Mouse (Mus musculus) retina, postnatal 1 day (tissue): ENCODE data around the gene Kif5c.
A peak's percentile ranks its signal among the peaks of the same experiment; 100 is the strongest.

Experiments used
- DNase-seq: peaks from one replicate; pipeline ENCODE4 v3.0.0-alpha.2; 2012

Gene Kif5c

DNA sequence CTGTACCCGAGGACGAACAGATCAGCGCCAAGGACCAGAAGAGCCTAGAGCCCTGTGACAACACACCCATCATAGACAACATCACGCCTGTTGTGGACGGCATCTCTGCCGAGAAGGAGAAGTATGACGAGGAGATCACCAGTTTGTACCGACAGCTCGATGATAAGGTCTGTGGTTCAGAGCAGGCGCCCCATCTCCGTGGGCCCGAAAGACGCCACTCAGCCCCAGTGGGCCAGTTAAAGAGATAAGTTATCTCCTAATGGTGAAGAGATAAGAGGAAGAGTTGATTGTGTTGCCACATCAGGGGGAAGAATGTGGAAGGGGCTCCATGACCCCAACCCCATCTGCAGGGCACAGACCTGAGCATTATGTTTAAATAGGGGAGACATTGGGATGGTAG is 103.9 kb downstream of the Kif5c start:
- DNase-seq = no peak

DNA sequence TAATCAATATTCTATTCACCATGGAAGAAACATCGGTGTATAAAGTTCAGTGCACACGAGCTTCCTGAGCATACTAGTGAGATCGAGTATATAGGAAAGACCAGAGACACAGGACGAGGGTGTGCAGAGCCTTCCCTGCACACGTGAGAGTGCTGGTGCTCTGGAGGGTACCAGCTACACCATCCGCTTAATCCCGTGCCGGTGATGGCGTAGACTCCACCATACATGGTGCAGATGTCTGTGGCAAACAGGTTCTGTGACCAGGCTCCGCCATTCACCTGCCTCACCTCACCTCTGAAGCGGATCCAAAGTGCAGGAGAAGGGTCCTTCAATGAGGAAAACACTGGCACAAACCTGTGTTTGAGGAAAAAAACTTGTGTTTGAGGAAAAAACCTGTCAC is 107.6 kb downstream of the Kif5c start:
- DNase-seq = no peak

DNA sequence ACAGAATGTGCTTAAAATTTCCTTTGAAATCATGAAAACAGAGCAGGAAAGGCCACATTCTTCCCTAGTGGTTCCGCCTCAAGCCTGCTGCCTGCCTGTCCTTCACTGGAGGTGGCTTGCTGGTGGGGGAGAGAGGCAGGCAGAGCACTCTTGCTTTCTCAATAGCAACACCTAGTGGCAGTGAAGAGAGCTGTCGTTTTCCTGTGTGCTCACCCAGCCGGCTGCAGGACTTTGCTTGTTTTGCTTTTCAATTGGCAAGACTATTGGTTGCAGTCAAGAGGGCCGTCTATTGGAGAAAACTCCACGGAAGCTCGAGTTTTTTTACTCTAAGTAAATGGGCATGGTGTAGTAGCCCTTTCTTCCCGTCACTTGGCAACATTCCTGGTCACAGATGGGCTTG is 108.1 kb downstream of the Kif5c start:
- DNase-seq = peak; percentile 84

DNA sequence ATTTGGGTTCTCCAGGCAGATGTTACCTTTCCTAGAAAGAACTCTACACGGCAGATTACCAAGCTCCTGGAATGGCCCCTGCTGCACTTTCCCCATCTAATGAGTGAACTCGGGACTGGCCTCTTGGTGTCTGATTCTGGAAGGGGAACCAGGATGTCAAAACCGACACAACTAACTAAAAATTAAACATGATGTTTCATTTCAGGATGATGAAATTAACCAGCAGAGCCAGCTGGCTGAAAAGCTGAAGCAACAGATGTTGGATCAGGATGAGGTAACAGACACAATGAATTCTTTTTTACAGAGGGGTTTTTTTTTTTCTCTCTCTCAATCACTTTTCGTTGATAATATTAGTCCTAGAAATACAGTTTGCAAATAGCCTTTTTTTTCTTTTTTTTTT is 108.6 kb downstream of the Kif5c start:
- no peak for DNase-seq

DNA sequence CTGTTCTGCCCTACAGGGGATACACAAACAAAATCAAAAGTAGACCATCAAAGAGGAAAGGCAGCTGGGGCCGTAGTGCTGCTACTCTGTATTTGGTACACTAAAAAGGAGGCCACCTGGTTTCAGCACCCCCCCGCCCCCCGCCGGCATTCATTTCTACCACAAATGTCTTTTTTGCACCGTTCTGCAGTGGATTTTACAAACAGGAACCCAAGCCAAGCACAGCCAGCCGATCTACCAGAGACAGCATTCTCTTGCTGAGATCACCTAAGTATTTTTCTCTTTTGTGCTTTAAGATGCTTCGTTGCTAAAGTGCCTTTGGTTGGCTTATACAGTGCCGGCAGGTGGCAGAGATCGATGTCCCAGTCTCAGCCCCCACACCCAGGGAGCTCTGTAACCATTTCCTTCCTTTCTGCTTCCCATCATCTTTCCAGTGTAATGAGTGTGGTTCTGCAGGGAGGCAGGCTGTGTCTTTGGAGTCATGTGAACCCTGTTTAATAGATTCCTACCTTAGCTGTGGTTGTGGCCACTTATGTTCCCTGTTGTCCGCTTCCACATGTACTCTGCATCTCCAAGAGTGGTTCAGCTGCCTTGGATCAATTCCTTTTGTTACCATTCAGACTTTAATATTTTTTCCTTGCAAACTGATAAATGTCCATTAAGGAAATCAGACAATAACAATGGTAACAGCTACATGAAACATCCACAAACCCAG is 110.0 kb downstream of the Kif5c start:
- no peak for DNase-seq

DNA sequence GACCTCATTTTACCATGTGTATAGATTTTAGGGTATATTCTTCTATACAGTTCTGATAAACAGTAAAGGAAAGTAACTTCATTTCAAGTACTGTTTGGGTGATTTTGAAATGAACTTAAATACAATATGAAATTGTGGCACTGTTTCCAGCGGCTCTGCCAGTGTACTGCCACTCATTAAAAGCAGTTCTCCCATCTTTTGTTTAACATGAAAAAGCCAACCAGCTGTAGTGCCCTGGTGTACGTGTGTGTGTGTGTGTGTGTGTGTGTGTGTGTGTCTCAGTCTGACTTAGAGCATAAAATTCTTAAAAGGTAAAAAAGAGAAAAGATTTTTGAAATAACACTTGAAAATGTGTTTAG is 110.5 kb downstream of the Kif5c start:
- no peak for DNase-seq

DNA sequence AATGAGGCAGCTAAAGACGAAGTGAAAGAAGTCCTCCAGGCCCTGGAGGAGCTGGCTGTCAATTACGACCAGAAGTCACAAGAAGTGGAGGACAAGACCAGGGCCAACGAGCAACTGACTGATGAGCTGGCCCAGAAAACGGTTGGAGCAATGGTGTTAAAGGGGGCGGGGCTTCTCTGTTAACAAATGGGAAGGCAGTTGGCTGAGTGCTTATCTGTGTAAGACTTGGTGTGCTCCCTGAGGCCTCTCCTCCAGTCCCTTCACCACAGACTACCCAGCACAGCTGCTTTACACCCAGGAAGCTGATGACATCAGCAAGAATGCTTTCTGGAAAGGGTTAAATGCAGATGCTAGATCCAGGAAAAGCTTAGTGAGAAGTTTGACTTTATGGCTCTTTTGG is 111.1 kb downstream of the Kif5c start:
- DNase-seq = no peak

DNA sequence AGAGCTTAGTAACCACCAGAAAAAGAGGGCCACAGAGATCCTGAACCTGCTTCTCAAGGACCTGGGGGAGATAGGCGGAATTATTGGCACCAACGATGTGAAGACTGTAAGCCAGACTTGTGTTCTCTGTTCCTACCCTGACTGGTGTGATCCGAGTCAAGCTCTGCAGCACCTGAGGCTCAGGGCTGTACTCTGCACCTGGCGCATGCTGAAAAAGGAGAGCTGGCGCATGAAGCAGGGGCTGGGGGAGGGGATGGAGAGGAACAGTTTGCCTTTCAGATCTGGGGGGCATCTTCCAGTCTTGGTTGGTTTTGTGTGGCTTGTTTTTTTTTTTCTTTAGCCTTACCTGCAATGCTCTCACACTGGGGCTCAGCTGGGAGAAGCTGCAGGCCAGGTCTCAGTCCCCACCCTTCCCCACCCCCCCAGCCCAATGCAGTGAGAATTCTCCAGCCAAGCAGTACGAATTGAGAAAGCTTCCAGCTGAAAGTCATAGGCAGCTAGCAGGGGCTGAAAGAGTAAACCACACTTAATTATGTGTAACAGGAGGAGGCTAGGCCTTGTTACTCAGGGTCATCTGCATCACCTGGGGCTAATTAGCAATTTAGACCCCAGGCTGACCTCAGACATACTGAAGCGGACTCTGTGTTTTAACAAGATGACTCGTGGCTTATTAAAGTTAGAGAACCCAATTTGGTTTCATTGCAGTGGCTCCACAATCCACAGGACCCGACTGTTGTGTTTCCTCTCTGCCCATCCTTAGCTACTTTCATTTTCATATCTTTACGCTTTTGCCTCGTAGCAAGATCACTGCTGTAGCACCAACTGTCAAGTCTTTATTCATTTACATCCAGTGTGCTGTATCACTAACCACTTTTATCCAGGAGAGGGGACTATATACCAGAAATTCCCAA is 113.9 kb downstream of the Kif5c start:
- DNase-seq = no peak

DNA sequence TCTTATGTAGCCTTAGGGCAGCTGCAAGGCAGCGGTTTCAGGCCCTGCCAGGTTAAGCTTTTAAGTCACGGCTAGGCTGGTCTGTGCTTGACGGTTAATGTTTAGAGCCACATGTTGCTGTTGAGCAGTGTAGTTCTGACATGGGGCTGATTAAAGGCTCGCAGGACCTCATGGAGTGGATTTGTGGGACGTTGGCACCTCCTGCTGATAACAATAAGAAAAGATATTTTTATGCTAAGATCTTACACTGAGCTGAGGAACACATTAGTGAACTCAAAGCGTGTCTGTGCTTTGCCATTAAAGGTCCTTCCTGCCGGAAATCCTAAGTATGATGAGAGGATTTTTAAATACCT is 114.5 kb downstream of the Kif5c start:
- DNase-seq = no peak

DNA sequence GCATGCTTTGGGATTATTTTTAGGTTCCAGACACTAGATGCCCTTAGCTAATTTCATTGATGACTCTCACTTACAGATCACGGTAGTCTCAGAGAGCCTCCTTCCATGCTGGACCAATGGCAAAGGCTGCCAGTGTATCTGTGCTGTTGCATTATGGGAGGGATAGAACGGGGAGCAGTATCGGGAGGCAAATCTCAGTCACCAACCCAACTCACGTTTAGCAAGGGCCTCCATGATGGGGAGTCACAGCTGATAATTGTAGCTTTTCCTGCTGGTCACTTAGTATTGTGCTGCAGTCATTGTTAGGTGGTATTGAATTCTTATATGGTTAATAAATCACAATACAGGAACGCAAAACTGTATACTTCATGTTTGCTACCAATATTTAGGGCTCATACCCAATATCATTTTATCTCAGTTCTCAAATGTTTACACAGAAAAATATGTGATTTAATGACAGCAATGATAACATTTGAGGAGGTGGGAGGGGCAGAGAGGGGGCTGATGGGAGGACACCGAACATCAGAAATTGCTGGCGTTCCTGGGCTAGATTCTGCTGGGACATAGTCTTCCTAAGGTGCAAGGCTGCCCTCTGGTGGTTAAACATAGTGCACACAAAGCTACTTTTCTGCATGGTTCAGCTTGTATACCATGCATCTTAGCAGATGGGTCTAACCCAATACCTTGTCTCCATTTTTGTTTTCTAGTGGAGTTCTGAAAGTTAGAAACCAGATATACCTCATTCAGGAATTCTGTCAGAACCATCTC is 115.1 kb downstream of the Kif5c start:
- DNase-seq = peak; percentile 89

DNA sequence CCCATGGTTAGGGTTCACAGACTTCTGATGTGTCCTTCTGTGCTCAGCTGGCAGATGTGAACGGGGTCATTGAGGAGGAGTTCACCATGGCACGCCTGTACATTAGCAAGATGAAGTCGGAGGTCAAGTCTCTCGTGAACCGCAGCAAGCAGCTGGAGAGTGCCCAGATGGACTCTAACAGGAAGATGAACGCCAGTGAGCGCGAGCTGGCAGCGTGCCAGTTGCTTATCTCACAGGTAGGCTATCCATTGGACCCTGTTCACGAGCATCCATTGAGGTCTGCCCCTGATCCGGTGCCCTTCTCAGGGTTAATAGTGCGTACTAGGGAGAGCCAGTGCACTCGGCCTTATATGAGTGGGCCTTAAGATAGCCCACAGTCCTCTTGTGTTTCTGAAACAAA is 116.3 kb downstream of the Kif5c start:
- no peak for DNase-seq

DNA sequence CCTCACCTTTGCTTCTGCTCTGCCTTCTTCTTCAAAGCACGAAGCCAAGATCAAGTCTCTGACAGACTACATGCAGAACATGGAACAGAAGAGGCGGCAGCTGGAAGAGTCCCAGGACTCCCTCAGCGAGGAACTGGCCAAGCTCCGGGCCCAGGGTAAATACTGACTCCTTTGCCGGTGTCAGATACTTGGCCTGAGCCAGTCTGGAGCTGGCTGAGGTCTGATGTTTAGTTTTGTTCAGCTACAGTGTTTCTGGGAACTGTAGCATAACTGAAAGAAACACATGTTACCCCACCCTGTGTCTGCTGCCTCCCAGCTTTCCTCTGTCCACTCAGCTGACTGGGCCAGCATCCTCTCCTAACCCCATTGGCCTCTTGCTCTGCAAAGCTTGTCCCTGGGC is 119.9 kb downstream of the Kif5c start:
- no peak for DNase-seq

DNA sequence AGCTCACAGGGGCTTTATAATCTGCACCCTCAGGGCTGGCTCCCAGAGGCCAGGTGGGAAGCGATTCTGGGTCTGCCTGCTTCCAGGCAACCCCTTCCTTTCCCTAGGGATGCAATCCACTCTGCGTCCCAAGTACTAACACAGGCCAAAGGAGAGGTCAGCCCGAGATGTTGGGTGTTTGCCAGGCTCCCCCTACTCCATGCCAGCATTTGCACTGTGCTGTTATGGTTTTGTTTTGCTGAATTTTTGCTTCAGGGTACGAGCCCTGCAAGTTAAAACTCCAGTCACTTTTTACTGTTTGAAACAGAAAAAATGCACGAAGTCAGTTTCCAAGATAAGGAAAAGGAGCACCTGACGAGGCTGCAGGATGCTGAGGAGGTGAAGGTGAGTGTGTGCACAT is 121.9 kb downstream of the Kif5c start:
- no peak for DNase-seq

DNA sequence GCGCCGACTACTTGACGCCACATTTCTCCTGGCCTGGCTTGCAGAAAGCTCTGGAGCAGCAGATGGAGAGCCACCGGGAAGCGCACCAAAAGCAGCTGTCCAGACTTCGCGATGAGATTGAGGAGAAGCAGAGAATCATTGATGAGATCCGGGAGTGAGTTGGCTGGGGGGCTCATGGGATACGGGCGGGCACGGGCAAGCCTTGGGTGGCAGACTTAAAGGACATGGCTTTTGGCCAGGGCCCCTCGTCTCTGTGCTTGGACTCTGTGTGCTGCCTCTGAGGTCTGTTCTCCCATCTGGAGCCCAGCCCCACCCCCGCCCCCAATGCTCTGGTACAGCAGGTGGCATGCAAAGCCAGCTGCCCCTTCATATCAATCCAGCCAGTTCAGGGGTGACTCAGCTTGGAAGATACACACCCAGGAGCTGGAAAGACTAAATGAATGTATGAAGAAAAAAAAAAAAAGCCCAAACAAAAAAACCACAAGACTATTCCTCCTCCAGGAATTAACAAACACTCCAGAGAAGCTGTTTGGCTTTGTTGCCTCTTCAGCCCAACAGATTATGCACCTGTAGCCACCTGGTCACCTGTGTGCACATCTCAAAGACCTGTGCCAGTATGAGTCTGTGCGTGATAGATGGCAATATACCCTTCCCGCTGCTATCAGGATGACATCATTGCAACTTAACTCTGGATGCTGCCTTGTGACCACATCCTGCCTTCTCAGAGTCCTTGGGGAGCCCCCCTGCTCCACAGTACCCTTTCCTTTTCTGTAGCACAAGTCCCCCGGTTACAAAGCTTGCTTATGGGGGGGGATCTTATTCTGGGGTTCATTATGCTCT is 123.0 kb downstream of the Kif5c start:
- peak; percentile 64 for DNase-seq

DNA sequence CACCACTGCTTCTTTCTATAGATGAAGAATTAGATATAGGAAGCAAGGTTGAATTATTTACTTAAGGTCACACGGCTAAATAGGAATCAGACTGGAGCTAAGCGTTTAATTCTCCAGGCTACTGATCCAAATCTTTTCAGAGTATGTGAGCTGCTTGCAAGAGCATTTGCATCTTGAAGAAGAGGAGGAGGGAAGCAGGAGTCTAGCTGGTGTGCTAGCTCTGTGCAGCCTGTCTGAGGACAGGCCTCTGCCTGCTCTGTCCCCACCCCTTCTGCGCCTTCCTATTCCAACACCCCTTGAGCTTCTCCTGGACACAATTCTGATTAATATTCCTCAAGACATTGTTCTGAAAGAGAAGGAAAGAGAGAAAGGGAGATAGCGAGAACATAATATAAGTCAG is 123.8 kb downstream of the Kif5c start:
- DNase-seq = no peak

DNA sequence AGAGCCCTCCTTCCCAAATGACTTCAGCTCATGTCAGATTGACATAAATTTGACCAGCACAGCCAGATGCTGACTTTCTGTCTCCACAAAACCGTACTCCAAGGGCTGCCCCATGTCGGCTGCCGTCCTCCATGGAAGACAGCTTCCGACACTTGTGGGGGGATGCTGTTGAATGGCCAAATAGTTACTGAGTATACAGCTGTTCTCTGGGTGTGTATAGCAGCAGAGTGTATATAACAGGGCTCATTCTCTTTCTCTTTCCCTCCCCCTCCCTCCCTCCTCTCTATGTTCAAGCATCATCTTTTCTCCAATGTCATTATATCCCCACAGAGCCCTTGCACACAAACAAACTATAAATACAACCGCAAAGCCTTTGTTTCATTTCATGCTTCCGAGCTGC is 124.7 kb downstream of the Kif5c start:
- no peak for DNase-seq

DNA sequence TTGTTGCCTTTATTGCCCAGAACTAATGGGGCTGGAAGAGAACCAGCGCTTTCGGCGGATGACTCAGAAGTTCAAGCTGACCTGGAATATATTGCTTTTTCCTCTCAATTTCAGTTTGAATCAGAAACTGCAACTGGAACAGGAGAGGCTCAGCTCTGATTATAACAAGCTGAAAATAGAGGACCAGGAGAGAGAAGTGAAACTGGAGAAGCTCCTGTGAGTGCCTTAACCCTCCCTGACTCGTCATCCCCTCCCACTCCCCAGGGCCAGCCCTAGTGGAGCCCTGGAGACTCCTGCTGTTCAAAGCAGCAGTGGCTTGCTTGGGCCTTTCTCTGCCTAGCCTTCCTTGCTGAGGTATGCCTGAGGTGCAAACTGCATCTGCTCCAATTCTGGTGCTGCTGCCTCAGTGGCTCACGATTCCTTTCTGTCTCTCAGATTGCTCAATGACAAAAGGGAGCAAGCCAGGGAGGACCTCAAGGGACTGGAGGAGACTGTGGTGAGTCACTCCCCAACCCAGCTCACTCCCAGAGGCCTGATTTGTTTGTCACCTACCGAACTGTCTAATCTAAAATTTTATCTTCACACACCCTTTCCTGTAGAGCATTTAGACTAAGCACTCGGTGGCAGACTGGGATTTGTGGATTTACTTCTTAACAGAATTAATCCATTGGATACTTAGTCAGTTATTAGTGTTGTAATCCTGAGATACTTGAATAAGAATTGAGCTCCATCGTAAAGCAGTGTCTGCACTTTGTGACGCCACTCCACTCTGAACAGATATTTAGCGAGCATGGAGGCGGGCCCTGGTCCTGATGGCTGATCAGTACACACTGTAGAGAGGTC is 125.4 kb downstream of the Kif5c start:
- peak; percentile 70 for DNase-seq

DNA sequence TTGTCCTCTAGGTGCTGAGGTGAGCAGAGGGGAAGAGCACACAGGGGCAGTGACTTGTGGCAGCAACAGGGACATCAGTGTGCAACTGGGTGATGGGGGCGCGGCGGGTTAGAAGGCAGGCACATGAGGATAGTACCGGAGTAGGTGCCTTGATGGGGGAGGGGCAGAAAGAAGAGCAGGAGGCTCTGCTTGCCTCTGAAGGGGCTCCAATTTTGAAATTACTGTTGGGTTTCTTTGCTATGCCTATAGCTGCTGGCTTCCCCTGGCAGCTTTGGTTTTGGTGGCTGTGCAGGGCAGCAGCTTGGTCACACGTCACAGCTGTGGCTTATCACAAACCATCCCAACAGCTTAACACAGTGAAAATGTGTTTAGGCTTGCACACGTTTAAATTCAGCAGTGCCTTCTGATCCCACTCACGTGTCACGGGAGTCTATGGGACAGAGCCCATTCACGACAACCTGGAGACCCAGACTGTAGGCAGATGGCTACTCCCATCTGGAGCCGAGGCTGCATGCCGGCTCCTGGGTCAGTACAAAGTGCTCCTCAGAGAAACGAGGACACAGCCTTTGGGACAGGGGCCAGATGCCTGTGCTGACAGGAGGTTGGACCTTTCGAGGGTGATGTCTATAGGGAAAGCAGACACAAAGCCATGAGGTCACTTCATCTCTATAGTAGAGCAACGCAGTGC is 126.1 kb downstream of the Kif5c start:
- DNase-seq = peak; percentile 70

DNA sequence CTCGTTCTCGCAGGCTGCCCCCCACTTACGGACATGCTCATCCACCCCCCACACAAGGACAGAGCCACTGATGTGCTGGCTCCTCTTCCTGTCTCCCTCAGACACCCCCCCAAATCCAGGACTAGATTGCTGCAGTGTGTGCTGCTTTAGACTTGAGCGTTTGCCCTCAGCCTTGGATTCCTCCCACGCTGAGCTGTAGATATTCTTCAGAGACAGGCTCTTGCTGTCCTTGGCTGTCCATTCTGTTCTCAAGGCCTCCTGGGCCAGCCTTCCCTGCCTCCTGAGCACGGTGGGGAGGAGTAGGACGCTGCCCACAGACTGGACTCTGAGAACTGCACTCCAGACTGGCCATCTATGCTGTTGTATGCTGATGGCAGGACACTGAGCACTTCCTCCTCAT is 127.8 kb downstream of the Kif5c start:
- no peak for DNase-seq

DNA sequence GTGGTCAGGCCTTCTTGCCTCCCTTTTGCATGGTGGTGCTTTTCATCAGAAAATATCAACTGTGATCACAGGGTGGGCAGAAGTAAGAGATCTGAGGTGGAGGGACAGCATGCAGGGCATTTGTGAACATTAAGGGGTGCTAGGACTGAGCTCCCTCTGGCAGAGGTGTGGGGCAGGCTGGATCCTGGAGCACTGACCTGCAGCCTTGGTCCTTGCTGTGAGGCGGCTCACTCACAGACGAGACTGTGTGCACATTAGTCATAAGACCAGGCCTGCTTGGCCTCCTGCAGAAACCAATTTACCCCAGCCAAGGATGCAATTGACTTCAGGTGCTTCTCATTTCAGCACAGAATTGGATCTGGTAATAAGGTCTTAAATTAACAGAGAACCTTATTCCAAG is 128.6 kb downstream of the Kif5c start:
- no peak for DNase-seq

DNA sequence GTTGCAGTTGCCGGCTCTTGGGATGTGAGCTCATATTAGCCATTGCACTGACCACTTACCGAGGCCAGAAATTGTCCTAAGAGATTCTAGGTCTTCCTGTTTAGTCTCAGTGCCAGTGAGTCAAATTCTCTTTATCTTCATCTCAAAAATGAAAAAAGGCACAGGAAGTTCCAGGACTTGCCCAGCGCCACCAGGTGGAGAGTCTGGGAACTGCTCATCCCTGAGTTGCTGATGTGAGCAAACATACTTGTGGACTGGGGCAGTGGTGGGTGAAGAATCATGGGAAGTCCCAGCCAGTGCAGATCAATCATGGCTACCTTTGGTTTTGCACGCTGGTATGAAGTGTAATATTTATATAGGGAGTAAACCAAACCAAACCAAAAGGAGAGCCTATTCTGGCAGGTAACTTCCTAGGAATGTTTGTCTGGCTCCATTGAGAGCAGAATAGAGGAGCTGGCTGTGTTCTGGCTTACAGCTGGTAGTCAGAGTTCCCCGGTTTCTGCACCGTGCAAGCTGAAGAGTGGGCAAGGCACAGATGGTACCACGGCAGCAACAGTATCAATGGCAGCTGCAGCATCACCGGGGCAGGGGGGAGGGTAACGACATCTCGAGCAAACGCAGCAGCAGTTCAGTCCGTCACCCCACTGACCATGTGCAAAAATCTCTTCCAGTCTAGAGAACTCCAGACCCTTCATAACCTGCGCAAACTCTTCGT is 129.7 kb downstream of the Kif5c start:
- peak; percentile 60 for DNase-seq
